Mouse (Mus musculus): ENCODE results near the gene Rab37. TPM values are rescaled to one million over a fixed set of nuclear protein-coding genes. Genes with fewer than 3 reads are reported as not detected.

The Rab37 gene
- total RNA-seq, 2 experiments from 2014 or later: 1.4 to 1.6 TPM

GRCm38 (mm10) chr11:115119409-115119808, 28.2 kb downstream of the Rab37 start:
- no peak for DNase-seq
- intact Hi-C loops (cut with DNase I): no loop called here

- intact Hi-C loops (cut with DNase I): no loop called here
- no peak for DNase-seq
These were observed 37.3 kb downstream of the Rab37 start for GRCm38 (mm10) chr11:115128483-115128882.

- no peak for DNase-seq
- intact Hi-C loops (cut with DNase I): no loop called here
These were observed 38.4 kb downstream of the Rab37 start for GRCm38 (mm10) chr11:115129508-115130126.

GRCm38 (mm10) chr11:115131768-115132381, 40.6 kb downstream of the Rab37 start:
- intact Hi-C loops (cut with DNase I): no loop called here
- no peak for DNase-seq

GRCm38 (mm10) chr11:115133800-115134199, 42.6 kb downstream of the Rab37 start, which contains the start of gene Cd300lf:
Gene Cd300lf, minus strand, starts transcription at chr11:115133992.
- intact Hi-C loops (cut with DNase I): no loop called here
- DNase-seq: no peak

- intact Hi-C loops (cut with DNase I): no loop called here
- DNase-seq: no peak
These were observed 47.5 kb downstream of the Rab37 start for GRCm38 (mm10) chr11:115138597-115139262.

GRCm38 (mm10) chr11:115141970-115142369, 50.7 kb downstream of the Rab37 start:
- intact Hi-C loops (cut with DNase I): no loop called here

GRCm38 (mm10) chr11:115147813-115148212, 56.6 kb downstream of the Rab37 start:
- intact Hi-C loops (cut with DNase I): no loop called here
- DNase-seq: no peak

More at GRCm38 (mm10) chr11:115141970-115142369, 50.7 kb downstream of the Rab37 start:
- no peak for DNase-seq

- DNase-seq: no peak
- intact Hi-C loops (cut with DNase I): no loop called here
These were observed 59.6 kb downstream of the Rab37 start for GRCm38 (mm10) chr11:115150741-115151254.

GRCm38 (mm10) chr11:115151755-115152429, 60.7 kb downstream of the Rab37 start:
- peak; percentile 61 to 73 for DNase-seq
- intact Hi-C loops (cut with DNase I): no loop called here

GRCm38 (mm10) chr11:115153088-115153487, 61.9 kb downstream of the Rab37 start:
- intact Hi-C loops (cut with DNase I): loop anchor here (1.0 kb wide), 1 partner anchor 70 kb away; no protein-coding TSS in a partner anchor
- DNase-seq: no peak

- intact Hi-C loops (cut with DNase I): loop anchor here (1.0 kb wide), 1 partner anchor 70 kb away; no protein-coding TSS in a partner anchor
- DNase-seq: peak; percentile 81 to 83
These were observed 62.6 kb downstream of the Rab37 start for GRCm38 (mm10) chr11:115153699-115154292.

GRCm38 (mm10) chr11:115155053-115155634, 63.9 kb downstream of the Rab37 start:
- no peak for DNase-seq
- intact Hi-C loops (cut with DNase I): no loop called here

GRCm38 (mm10) chr11:115157933-115158719, 66.9 kb downstream of the Rab37 start:
- intact Hi-C loops (cut with DNase I): no loop called here
- DNase-seq: peak in 1 of 2 experiments; percentile 39

- peak; percentile 71 to 84 for DNase-seq
These were observed 69.0 kb downstream of the Rab37 start for GRCm38 (mm10) chr11:115160016-115160797.

GRCm38 (mm10) chr11:115160883-115161577, 69.8 kb downstream of the Rab37 start:
- DNase-seq: peak; percentile 73 to 90
- intact Hi-C loops (cut with DNase I): loop anchor here (1.0 to 2.0 kb wide), 2 partner anchors 21 to 110 kb away; no protein-coding TSS in a partner anchor

More at GRCm38 (mm10) chr11:115160016-115160797, 69.0 kb downstream of the Rab37 start:
- intact Hi-C loops (cut with DNase I): loop anchor here (2.0 kb wide), 1 partner anchor 111 kb away; no protein-coding TSS in a partner anchor

GRCm38 (mm10) chr11:115161578-115162204, 70.5 kb downstream of the Rab37 start:
- peak in 1 of 2 experiments; percentile 14 for DNase-seq
- intact Hi-C loops (cut with DNase I): loop anchor here (1.0 to 2.0 kb wide), 2 partner anchors 21 to 109 kb away; no protein-coding TSS in a partner anchor
